Mouse (Mus musculus) stomach, postnatal 0 days (tissue): ENCODE measurements around the gene Gabrg2. TPM values are rescaled to one million over a fixed set of nuclear protein-coding genes. Genes with fewer than 3 reads are reported as not detected.

Experiments used
- ATAC-seq: fragments of 200-750 bp; cut with Nextera tagmentation; 2 replicates; pipeline ENCODE4 v1.8.0; 2017; ENCODE audit not compliant: low FRiP score, low TSS enrichment
- DNase-seq: peaks from one replicate; pipeline ENCODE4 v3.0.0-alpha.2; 2016; ENCODE audit warnings: low spot score
- H3K27ac ChIP-seq: fragments of 300-500 bp; sonication (generic); replicated peaks from 2 replicates; pipeline ENCODE4 v1.5.1; 2014; ENCODE audit warnings: mild to moderate bottlenecking, control low read depth
- H3K27me3 ChIP-seq: fragments of 300-500 bp; sonication (generic); 2 replicates; pipeline ENCODE4 v1.6.1; 2014; ENCODE audit warnings: low read length; ENCODE audit not compliant: control insufficient read depth, insufficient read depth
- H3K36me3 ChIP-seq: fragments of 300-500 bp; sonication (generic); 2 replicates; pipeline ENCODE4 v1.6.1; 2014; ENCODE audit warnings: low read length, mixed read lengths; ENCODE audit not compliant: control insufficient read depth, insufficient read depth
- H3K4me1 ChIP-seq: fragments of 300-500 bp; sonication (generic); replicated peaks from 2 replicates; pipeline ENCODE4 v1.6.1; 2014; ENCODE audit warnings: antibody characterized with exemption; ENCODE audit not compliant: control insufficient read depth, insufficient read depth
- H3K4me2 ChIP-seq: fragments of 300-500 bp; sonication (generic); replicated peaks from 2 replicates; pipeline ENCODE4 v1.6.1; 2014; ENCODE audit warnings: low read depth, mild to moderate bottlenecking, control low read depth, moderate library complexity
- H3K4me3 ChIP-seq: fragments of 300-500 bp; sonication (generic); 2 replicates; pipeline ENCODE4 v1.5.1; 2014; ENCODE audit warnings: low read depth, low read length, control low read depth
- H3K9ac ChIP-seq: fragments of 300-500 bp; sonication (generic); 2 replicates; pipeline ENCODE4 v1.6.1; 2014; ENCODE audit warnings: mild to moderate bottlenecking, low read length, control low read depth, mixed read lengths
- H3K9me3 ChIP-seq: fragments of 300-500 bp; sonication (generic); 2 replicates; pipeline ENCODE4 v1.6.1; 2016; ENCODE audit warnings: low read length; ENCODE audit not compliant: control insufficient read depth
- CTCF ChIP-seq: IDR thresholded peaks from 2 replicates; pipeline ENCODE4 v1.5.1; 2016; ENCODE audit warnings: antibody characterized with exemption, low read depth, mild to moderate bottlenecking, moderate library complexity
- EP300 ChIP-seq: optimal IDR thresholded peaks from 2 replicates; pipeline ENCODE3; 2016; ENCODE audit warnings: antibody characterized with exemption
- whole genome bisulfite sequencing: fragments of 180-500 bp; shearing (Covaris S2); extraction: QIAGEN DNeasy Blood & Tissue Kit; methylation state at CpG from one replicate; pipeline ENCODE4 v1.1.7; 2014; 5-methylcytosine and 5-hydroxymethylcytosine counted together
- polyA plus RNA-seq: library from polyadenylated mRNA; unstranded; fragments of >200 nt; fragmentation: Nextera tagmentation; extraction: Ambion mirVana; gene quantifications from 2 replicates; pipeline ENCODE4 v1.2.1, GENCODE M21; 2015

The Gabrg2 gene
- polyA plus RNA-seq, 1 experiment from 2014 or later: 0.87 TPM

- ATAC-seq (no peak), DNase-seq (no peak)
- no peak overlapping the region for H3K9ac ChIP-seq
- H3K27me3 ChIP-seq: no peaks in the 10 kb centered on the region
- no peak overlapping the region for H3K27ac ChIP-seq
- no peaks in the 10 kb centered on the region for H3K9me3 ChIP-seq
- H3K36me3 ChIP-seq: no peaks in the 10 kb centered on the region
- H3K4me1 ChIP-seq: no peaks in the 10 kb centered on the region
- no peak for TF ChIP-seq EP300
- no peak for TF ChIP-seq CTCF
- no peak overlapping the region for H3K4me3 ChIP-seq
- H3K4me2 ChIP-seq: no peak overlapping the region
- WGBS: 62% methylated on average over 2 of the region's 2 CpGs
These were observed 47.1 kb downstream of the Gabrg2 start for GRCm38 (mm10) chr11:41953550-41953949.

DNA sequence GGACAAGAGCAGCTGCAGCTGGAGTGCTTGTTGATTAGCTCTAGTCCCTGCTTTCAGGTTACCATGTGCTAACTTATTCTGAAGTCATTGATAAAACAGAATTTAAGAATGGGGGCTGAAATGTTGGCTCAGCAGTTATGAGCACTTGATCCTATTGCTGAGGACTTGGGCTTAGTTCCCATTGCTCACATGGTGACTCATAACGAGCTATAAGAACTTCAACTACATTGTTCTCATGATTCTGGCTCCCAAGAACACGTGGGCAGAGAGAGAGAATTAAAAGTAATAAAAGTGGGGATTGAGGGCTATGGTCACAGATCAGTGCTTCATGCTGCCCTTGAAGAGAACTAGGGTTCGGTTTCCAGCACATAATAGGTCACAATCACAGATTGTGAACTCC lies 48.8 kb downstream of the Gabrg2 start:
- TF ChIP-seq CTCF (no peak), EP300 (no peak)

GRCm38 (mm10) chr11:41945471-41945870 lies 55.2 kb downstream of the Gabrg2 start:
- DNase-seq (no peak), ATAC-seq (no peak)
- no peak overlapping the region for H3K4me3 ChIP-seq
- 85% methylated on average over 5 of the region's 5 CpGs for WGBS
- TF ChIP-seq EP300 (no peak), CTCF (no peak)
- no peak overlapping the region for H3K4me2 ChIP-seq
- H3K27me3 ChIP-seq: no peaks in the 10 kb centered on the region
- no peak overlapping the region for H3K27ac ChIP-seq
- H3K9me3 ChIP-seq: no peaks in the 10 kb centered on the region
- no peaks in the 10 kb centered on the region for H3K4me1 ChIP-seq
- H3K36me3 ChIP-seq: no peaks in the 10 kb centered on the region
- no peak overlapping the region for H3K9ac ChIP-seq

More for the DNA sequence above, 48.8 kb downstream of the Gabrg2 start:
- H3K27me3 ChIP-seq: no peaks in the 10 kb centered on the region
- no peak overlapping the region for H3K27ac ChIP-seq
- no peak for DNase-seq
- 62% methylated on average over 3 of the region's 3 CpGs for WGBS
- H3K9ac ChIP-seq: no peak overlapping the region
- no peaks in the 10 kb centered on the region for H3K4me1 ChIP-seq
- no peak for ATAC-seq
- no peak overlapping the region for H3K4me3 ChIP-seq
- no peaks in the 10 kb centered on the region for H3K9me3 ChIP-seq
- H3K36me3 ChIP-seq: no peaks in the 10 kb centered on the region
- H3K4me2 ChIP-seq: no peak overlapping the region

GRCm38 (mm10) chr11:41937979-41938378 lies 62.7 kb downstream of the Gabrg2 start:
- DNase-seq (no peak), ATAC-seq (no peak)
- Histone ChIP-seq H3K4me1 (no peaks in the 10 kb centered on the region), H3K4me3 (no peak overlapping the region), H3K4me2 (no peak overlapping the region), H3K27me3 (no peaks in the 10 kb centered on the region), H3K9ac (no peak overlapping the region), H3K27ac (no peak overlapping the region), H3K36me3 (no peaks in the 10 kb centered on the region), H3K9me3 (no peaks in the 10 kb centered on the region)
- TF ChIP-seq CTCF (no peak), EP300 (no peak)
- WGBS: 65% methylated on average over 2 of the region's 2 CpGs

GRCm38 (mm10) chr11:41918864-41919263 lies 81.8 kb downstream of the Gabrg2 start:
- TF ChIP-seq CTCF (no peak), EP300 (no peak)
- no peak overlapping the region for H3K4me2 ChIP-seq
- no peaks in the 10 kb centered on the region for H3K9me3 ChIP-seq
- H3K36me3 ChIP-seq: no peaks in the 10 kb centered on the region
- no peak overlapping the region for H3K9ac ChIP-seq
- no peaks in the 10 kb centered on the region for H3K4me1 ChIP-seq
- H3K27ac ChIP-seq: no peak overlapping the region
- no peaks in the 10 kb centered on the region for H3K27me3 ChIP-seq
- H3K4me3 ChIP-seq: no peak overlapping the region
- ATAC-seq (no peak), DNase-seq (no peak)

- Histone ChIP-seq H3K9ac (no peak overlapping the region), H3K4me1 (no peaks in the 10 kb centered on the region), H3K4me3 (no peak overlapping the region), H3K27me3 (no peaks in the 10 kb centered on the region), H3K27ac (no peak overlapping the region), H3K4me2 (no peak overlapping the region), H3K9me3 (no peaks in the 10 kb centered on the region), H3K36me3 (no peaks in the 10 kb centered on the region)
- TF ChIP-seq EP300: no peak
- TF ChIP-seq CTCF: no peak
- WGBS: 61% methylated on average over 6 of the region's 6 CpGs
- no peak for DNase-seq
- no peak for ATAC-seq
These were observed 86.6 kb downstream of the Gabrg2 start for GRCm38 (mm10) chr11:41914066-41914465.
